Mouse (Mus musculus) liver, embryonic 16.5 days (tissue): Measurements from ENCODE around the gene Ptprn2. TPM values are rescaled to one million over a fixed set of nuclear protein-coding genes. Genes with fewer than 3 reads are reported as not detected.

ENCODE experiments used
- ATAC-seq: fragments of 200-750 bp; cut with Nextera tagmentation; 2 replicates; pipeline ENCODE4 v1.8.0; 2017; ENCODE audit warnings: low read depth, mild to moderate bottlenecking, moderate number of reproducible peaks, moderate library complexity
- H3K27ac ChIP-seq: fragments of 300-500 bp; sonication (generic); 2 replicates; pipeline ENCODE4 v1.5.1; 2014; ENCODE audit warnings: mild to moderate bottlenecking, low read length
- H3K27me3 ChIP-seq: fragments of 300-500 bp; sonication (generic); 2 replicates; pipeline ENCODE4 v1.6.1; 2014; ENCODE audit warnings: low read depth, low read length, mixed read lengths; ENCODE audit not compliant: control insufficient read depth, insufficient read depth
- H3K36me3 ChIP-seq: fragments of 300-500 bp; sonication (generic); 2 replicates; pipeline ENCODE4 v1.6.1; 2014; ENCODE audit warnings: mild to moderate bottlenecking; ENCODE audit not compliant: control insufficient read depth, insufficient read depth
- H3K4me1 ChIP-seq: fragments of 300-500 bp; sonication (generic); 2 replicates; pipeline ENCODE4 v1.6.1; 2014; ENCODE audit warnings: low read depth, low read length, mixed read lengths; ENCODE audit not compliant: control insufficient read depth
- H3K4me2 ChIP-seq: fragments of 300-500 bp; sonication (generic); 2 replicates; pipeline ENCODE4 v1.6.1; 2014; ENCODE audit warnings: low read depth, low read length, mixed read lengths
- H3K4me3 ChIP-seq: fragments of 300-500 bp; sonication (generic); 2 replicates; pipeline ENCODE4 v1.5.1; 2014; ENCODE audit warnings: low read depth, mild to moderate bottlenecking, low read length
- H3K9ac ChIP-seq: fragments of 300-500 bp; sonication (generic); 2 replicates; pipeline ENCODE4 v1.6.1; 2014; ENCODE audit warnings: low read depth, low read length
- H3K9me3 ChIP-seq: fragments of 300-500 bp; sonication (generic); replicated peaks from 2 replicates; pipeline ENCODE4 v1.6.1; 2016; ENCODE audit warnings: low read length; ENCODE audit not compliant: control insufficient read depth
- WGBS: fragments of 180-500 bp; shearing (Covaris S2); extraction: QIAGEN DNeasy Blood & Tissue Kit; methylation state at CpG from one replicate; pipeline ENCODE4 v1.1.7; 2014; ENCODE audit not compliant: insufficient replicate concordance; 5-methylcytosine and 5-hydroxymethylcytosine counted together
- polyA plus RNA-seq: library from polyadenylated mRNA; unstranded; fragments of >200 nt; fragmentation: Nextera tagmentation; extraction: Ambion mirVana; gene quantifications from 2 replicates; pipeline ENCODE4 v1.2.1, GENCODE M21; 2015

Gene Ptprn2
- polyA plus RNA-seq, 1 experiment from 2014 or later, result 0.07 TPM

DNA sequence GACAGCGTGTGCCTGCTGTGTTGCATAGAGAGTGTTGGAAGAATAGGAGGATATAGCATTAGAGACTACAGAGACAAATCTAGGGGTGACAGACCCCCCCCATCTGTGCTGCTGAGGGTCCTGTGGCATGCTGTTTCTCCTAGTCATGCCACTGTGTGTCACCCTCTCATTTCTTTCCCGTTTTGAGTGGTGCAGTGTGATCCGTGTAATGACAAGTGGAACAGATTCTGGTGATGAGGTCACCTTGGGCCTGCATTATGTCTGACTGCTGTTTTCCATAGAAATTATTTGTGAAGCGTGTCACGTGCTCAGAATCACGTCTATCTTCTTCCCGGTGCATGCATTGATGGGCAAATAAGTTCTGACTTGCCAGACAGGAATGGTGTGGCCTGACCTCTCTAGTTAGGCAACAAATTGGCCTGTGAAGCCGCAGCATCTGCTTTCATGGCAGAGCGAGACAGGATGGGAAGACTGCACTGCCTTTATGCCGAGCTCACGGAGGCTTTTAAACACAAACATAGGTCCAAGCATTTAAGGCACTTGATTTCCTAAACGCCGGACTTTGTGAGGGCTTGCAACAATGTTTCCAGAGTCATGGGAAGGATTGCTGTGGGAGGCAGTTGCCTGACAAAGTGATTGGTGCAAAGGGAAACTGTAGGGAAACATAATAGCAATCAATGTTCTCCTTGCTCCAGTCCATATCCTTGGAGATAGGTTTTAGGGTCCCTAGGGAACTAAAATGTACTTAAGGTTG, 467.1 kb downstream of the Ptprn2 start:
- Histone ChIP-seq H3K9ac (no peak overlapping the region), H3K9me3 (no peaks in the 10 kb centered on the region), H3K27me3 (no peaks in the 10 kb centered on the region), H3K36me3 (no peaks in the 10 kb centered on the region), H3K4me1 (no peaks in the 10 kb centered on the region), H3K4me2 (no peak overlapping the region), H3K27ac (no peak overlapping the region), H3K4me3 (no peak overlapping the region)
- ATAC-seq, result no peak
- WGBS, result 67% methylated on average over 13 of the region's 13 CpGs

DNA sequence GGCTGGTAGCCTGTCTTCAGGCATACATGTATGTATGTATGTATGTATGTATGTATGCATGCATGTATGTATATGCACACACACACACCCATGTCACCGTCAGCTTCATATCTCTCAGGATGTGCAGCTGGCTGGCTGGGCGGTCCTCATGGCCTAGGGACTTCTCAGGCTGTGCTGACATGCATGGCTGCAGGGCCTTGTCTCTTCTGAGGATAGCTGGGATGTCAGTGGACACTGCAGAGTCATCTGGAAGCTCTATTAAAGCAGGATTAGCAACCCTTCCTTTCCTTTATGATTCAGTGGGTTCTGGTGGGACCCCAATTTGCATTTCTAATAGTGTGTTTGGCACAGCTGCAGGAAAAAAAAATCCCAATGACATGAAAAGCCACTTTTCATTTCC, 473.6 kb downstream of the Ptprn2 start:
- Histone ChIP-seq H3K4me3 (no peak overlapping the region), H3K27me3 (no peaks in the 10 kb centered on the region), H3K4me2 (no peak overlapping the region), H3K4me1 (no peaks in the 10 kb centered on the region), H3K36me3 (no peaks in the 10 kb centered on the region), H3K27ac (no peak overlapping the region), H3K9me3 (no peaks in the 10 kb centered on the region), H3K9ac (no peak overlapping the region)
- ATAC-seq, result no peak
- 55% methylated on average over 2 of the region's 2 CpGs for WGBS

DNA sequence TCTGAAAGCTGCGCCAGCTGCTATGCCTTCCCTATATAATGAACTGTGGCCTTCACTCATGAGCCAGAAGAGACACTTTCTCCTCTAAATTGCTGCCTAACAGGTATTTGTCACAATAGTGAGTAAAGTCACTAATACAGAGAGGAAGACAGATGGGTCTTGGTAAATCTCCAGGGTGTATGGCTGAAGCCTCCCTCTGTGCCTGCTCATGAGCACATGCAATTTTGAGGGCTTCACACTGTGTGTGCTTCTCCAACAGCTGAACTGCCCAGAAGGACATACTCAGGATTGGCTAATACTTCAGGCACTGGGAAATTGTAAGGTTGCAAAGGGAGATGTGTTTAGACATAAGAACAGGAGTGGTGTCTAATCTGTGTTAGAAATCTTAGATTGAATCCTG, 478.4 kb downstream of the Ptprn2 start:
- Histone ChIP-seq H3K9me3 (no peaks in the 10 kb centered on the region), H3K36me3 (no peaks in the 10 kb centered on the region), H3K27ac (no peak overlapping the region), H3K9ac (no peak overlapping the region), H3K4me3 (no peak overlapping the region), H3K4me2 (no peak overlapping the region), H3K4me1 (no peaks in the 10 kb centered on the region), H3K27me3 (no peaks in the 10 kb centered on the region)
- ATAC-seq, result no peak
- 50% methylated on average over 1 of the region's 1 CpGs for WGBS

DNA sequence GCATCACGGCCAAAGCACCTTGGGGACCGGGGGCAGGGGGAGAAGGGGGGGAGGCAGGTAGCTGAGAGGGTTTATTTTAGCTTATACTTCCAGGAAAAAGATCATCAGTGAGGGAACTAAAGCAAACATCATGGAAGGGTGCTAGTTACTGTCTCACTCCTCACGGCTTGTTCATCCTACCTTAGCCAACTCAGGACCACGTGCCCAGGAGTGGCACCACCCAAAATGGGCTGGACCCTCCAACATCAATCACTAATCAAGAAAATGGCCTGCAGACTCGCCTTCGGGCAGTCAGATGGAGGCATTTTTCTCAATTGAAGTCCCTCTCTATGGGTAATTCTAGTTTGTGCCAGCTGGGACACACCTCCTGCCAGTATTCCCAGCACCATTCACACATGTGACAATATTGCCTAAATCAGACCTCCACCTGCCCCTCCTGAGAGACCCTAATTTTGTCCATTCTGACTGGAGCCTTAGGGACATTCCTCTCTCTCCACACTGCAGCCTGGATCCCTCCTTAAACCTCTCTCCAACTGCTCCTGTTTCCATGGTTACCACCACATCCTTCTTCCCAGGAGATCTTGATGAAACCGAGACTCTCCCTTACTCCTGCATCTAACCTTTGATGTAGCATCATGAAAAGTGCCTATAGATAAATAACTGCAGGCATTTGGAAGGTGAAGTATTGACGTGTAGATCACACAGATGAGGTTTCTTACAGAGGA, 482.9 kb downstream of the Ptprn2 start:
- Histone ChIP-seq H3K4me2 (no peak overlapping the region), H3K9ac (no peak overlapping the region), H3K4me3 (no peak overlapping the region), H3K27me3 (no peaks in the 10 kb centered on the region), H3K4me1 (no peaks in the 10 kb centered on the region), H3K27ac (no peak overlapping the region), H3K9me3 (no peaks in the 10 kb centered on the region), H3K36me3 (no peaks in the 10 kb centered on the region)
- no peak for ATAC-seq
- WGBS, result 42% methylated on average over 8 of the region's 8 CpGs

DNA sequence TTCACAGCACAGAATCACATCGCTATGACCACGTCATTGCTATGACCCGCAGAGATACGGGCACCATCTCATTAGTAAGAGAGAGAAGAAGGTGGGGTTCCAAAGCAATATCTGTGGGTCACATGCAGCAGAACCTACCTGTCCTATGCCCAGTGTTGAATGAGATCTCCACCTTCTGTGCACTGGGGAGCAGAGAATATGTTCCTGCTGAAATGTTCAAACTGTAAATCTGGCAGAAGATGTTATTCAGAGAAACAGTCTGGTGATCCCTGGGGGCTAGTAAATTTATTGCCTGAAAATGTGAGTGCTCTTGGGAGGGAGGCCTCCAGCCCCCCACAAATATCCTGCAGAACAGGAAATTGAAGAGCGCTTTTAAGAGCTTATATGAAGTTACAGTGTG, 490.0 kb downstream of the Ptprn2 start:
- WGBS, result 65% methylated on average over 5 of the region's 5 CpGs
- Histone ChIP-seq H3K36me3 (no peaks in the 10 kb centered on the region), H3K9me3 (no peaks in the 10 kb centered on the region), H3K4me3 (no peak overlapping the region), H3K27me3 (no peaks in the 10 kb centered on the region), H3K4me1 (no peaks in the 10 kb centered on the region), H3K4me2 (no peak overlapping the region), H3K27ac (no peak overlapping the region), H3K9ac (no peak overlapping the region)
- ATAC-seq, result no peak

DNA sequence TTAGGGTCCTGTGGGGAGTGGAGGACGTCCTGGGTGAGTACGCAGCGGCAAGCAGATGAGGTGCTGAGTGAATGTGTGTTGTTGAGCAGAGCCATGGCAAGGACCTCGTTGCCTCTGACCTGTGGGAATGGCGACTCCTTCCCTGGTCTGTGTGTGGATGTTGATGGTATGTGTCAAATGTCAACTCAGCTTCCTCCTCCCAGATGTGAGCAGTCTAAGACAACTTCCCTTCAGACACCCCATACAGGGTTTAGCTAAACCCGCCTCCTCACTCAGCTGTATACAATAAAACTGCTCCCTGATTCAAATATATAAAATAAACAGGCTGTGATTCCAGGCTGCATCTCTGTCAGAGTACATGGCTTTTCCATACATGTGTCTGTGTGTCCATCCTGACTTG, 491.5 kb downstream of the Ptprn2 start:
- Histone ChIP-seq H3K4me3 (no peak overlapping the region), H3K27ac (no peak overlapping the region), H3K4me1 (no peaks in the 10 kb centered on the region), H3K36me3 (no peaks in the 10 kb centered on the region), H3K9me3 (no peaks in the 10 kb centered on the region), H3K9ac (no peak overlapping the region), H3K4me2 (no peak overlapping the region), H3K27me3 (no peaks in the 10 kb centered on the region)
- WGBS, result 66% methylated on average over 6 of the region's 6 CpGs
- no peak for ATAC-seq

DNA sequence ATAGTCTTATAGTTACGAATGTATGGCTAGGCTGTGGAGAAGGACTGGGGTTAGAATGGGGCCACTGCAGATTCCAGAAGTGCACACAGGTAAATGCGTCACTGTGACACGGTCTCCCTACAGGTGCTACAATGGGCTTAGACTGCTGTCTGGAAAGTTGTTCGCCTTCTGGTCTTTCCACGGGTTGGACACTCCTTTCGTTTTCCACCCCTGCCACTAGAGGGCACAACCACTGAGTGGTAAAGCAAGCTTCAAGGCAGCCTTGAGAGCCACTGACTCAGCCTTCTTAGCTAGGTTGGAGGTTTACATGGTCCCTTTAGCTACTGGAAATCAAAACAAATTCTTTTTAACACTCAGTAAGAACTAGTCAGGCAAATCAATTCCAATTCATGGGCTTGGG, 492.7 kb downstream of the Ptprn2 start:
- H3K4me2 ChIP-seq, result no peak overlapping the region

DNA sequence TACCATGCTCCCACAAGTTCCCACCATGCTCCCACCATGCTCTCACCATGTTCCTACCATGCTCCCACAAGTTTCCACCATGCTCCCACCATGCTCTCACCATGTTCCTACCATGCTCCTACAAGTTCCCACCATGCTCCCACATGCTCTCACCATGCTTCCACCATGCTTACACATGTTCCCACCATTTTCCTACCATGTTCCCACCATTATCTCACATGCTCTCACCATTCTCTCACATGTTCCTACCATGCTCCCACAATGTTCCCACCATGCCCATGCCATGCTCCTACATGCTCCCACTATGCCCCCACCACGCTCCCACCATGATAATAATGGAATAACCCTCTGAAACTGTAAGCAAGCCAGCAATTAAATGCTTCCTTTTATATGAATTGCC, 495.8 kb downstream of the Ptprn2 start:
- H3K4me3 ChIP-seq, result no peak overlapping the region
- WGBS, result 46% methylated on average over 1 of the region's 1 CpGs
- no peaks in the 10 kb centered on the region for H3K27me3 ChIP-seq
- no peaks in the 10 kb centered on the region for H3K4me1 ChIP-seq
- H3K9ac ChIP-seq, result no peak overlapping the region
- no peaks in the 10 kb centered on the region for H3K36me3 ChIP-seq
- no peak overlapping the region for H3K27ac ChIP-seq
- H3K4me2 ChIP-seq, result no peak overlapping the region
- H3K9me3 ChIP-seq, result no peaks in the 10 kb centered on the region
- no peak for ATAC-seq

More for the DNA sequence above, 492.7 kb downstream of the Ptprn2 start:
- no peaks in the 10 kb centered on the region for H3K27me3 ChIP-seq
- H3K27ac ChIP-seq, result no peak overlapping the region
- H3K9ac ChIP-seq, result no peak overlapping the region
- ATAC-seq, result no peak
- no peaks in the 10 kb centered on the region for H3K9me3 ChIP-seq
- H3K4me3 ChIP-seq, result no peak overlapping the region
- H3K4me1 ChIP-seq, result no peaks in the 10 kb centered on the region
- H3K36me3 ChIP-seq, result no peaks in the 10 kb centered on the region
- 68% methylated on average over 6 of the region's 6 CpGs for WGBS

DNA sequence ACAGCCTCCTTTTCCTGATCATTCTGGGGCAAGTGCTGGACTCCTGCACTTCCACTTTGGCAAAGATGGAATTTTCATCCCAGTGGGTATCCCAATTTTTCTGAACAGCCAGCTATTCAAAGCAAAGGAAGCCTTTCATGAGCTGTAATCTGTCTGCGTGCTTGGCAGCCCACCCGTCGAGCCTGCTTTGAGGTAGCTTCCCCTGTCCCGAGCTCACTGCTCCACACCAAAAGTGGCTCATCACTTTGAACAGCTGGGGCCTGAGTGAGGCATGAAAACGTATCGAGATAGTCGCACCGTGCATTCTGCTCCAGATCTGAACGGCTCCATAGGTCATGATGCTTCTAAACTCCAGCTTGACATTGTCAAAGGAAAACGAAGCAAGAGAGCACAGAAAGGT, 503.6 kb downstream of the Ptprn2 start:
- no peaks in the 10 kb centered on the region for H3K9me3 ChIP-seq
- H3K4me3 ChIP-seq, result no peak overlapping the region
- H3K9ac ChIP-seq, result no peak overlapping the region
- H3K27ac ChIP-seq, result no peak overlapping the region
- H3K4me1 ChIP-seq, result no peaks in the 10 kb centered on the region
- no peaks in the 10 kb centered on the region for H3K36me3 ChIP-seq
- no peaks in the 10 kb centered on the region for H3K27me3 ChIP-seq
- no peak overlapping the region for H3K4me2 ChIP-seq
- 67% methylated on average over 10 of the region's 10 CpGs for WGBS
- ATAC-seq, result no peak
